Mouse (Mus musculus) ES-Bruce4 (cell line): ENCODE data around the gene Shox2. TPM values are rescaled to one million over a fixed set of nuclear protein-coding genes. Genes with fewer than 3 reads are reported as not detected.
A peak's percentile ranks its signal among the peaks of the same experiment; 100 is the strongest.

Experiments
- H3K27ac ChIP-seq: 2 replicates; pipeline ENCODE4 v1.5.1; 2012; ENCODE audit warnings: low read length, inconsistent platforms; ENCODE audit not compliant: insufficient read depth
- H3K27me3 ChIP-seq: 2 replicates; pipeline ENCODE4 v1.6.1; 2012; ENCODE audit warnings: mild to moderate bottlenecking, low read length, inconsistent platforms; ENCODE audit not compliant: control insufficient read depth, poor library complexity, insufficient read depth, severe bottlenecking
- H3K36me3 ChIP-seq: 2 replicates; pipeline ENCODE4 v1.6.1; 2012; ENCODE audit warnings: inconsistent platforms, mild to moderate bottlenecking, low read length, moderate library complexity; ENCODE audit not compliant: control insufficient read depth, poor library complexity, insufficient read depth, severe bottlenecking
- H3K4me1 ChIP-seq: one replicate; pipeline ENCODE4 v1.8.1; 2011; ENCODE audit warnings: low read length; ENCODE audit not compliant: control insufficient read depth, insufficient read depth
- H3K4me3 ChIP-seq: 2 replicates; pipeline ENCODE4 v1.5.1; 2011; ENCODE audit warnings: low read depth, mild to moderate bottlenecking, low read length
- H3K9ac ChIP-seq: 2 replicates; pipeline ENCODE4 v1.6.1; 2012; ENCODE audit warnings: low read depth, mild to moderate bottlenecking, inconsistent platforms; ENCODE audit not compliant: poor library complexity, severe bottlenecking
- H3K9me3 ChIP-seq: replicated peaks from 2 replicates; pipeline ENCODE4 v1.6.1; 2012; ENCODE audit warnings: mild to moderate bottlenecking, low read length, inconsistent platforms; ENCODE audit not compliant: control insufficient read depth, poor library complexity, insufficient read depth, severe bottlenecking
- CTCF ChIP-seq: IDR thresholded peaks from one replicate; pipeline ENCODE4 v1.8.1; 2011; ENCODE audit warnings: low read depth, low read length
- EP300 ChIP-seq: IDR thresholded peaks from 2 replicates; pipeline ENCODE4 v1.6.1; 2011; ENCODE audit warnings: low read depth, low read length; ENCODE audit not compliant: insufficient read depth
- POLR2A ChIP-seq: IDR thresholded peaks from one replicate; pipeline ENCODE4 v1.8.1; 2011; ENCODE audit warnings: low read length; ENCODE audit not compliant: insufficient read depth
- polyA plus RNA-seq: library from polyadenylated mRNA; stranded (reverse); fragments of >200 nt; gene quantifications from 2 replicates; pipeline ENCODE4 v1.2.4, GENCODE M21; 2011; ENCODE audit warnings: low read depth; ENCODE audit not compliant: missing spikeins, insufficient read depth, insufficient read length

The Shox2 gene
- polyA plus RNA-seq, 1 experiment: 0.82 TPM

GRCm38 (mm10) chr3:66970261-66970660 is 11.3 kb downstream of the Shox2 start:
- Histone ChIP-seq H3K4me1 (no peaks in the 10 kb centered on the region), H3K9me3 (no peaks in the 10 kb centered on the region), H3K36me3 (no peaks in the 10 kb centered on the region), H3K4me3 (0 out of 2 replicates have a peak overlapping the region, but pooled peaks have one; percentile 0), H3K27me3 (peaks cover 17% of the 10 kb centered on the region), H3K9ac (no peak overlapping the region), H3K27ac (no peak overlapping the region)
- TF ChIP-seq POLR2A: no peak
- no peak for TF ChIP-seq CTCF
- TF ChIP-seq EP300: no peak

DNA sequence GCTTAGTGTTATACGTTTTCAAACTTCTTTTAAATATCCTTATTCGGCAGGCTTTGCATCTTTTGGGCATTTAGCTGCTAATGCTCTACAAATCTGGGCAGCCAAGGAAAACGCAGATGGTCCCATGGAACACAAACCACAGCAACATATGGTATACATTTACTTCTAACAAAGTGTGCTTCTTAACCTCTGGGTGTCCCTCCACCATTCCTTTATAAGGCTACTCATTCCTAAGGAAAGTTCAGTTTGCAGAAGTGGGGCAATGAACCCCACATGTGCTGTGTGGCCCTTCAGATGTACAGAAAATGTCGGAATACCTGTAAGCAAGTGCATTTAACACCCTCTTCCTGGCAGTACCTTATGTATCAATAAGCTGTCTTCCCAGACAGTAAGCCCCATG is 14.1 kb downstream of the Shox2 start:
- no peaks in the 10 kb centered on the region for H3K4me1 ChIP-seq

GRCm38 (mm10) chr3:66964884-66965283 is 16.7 kb downstream of the Shox2 start:
- TF ChIP-seq CTCF (no peak), POLR2A (no peak), EP300 (no peak)
- Histone ChIP-seq H3K36me3 (no peaks in the 10 kb centered on the region), H3K9me3 (no peaks in the 10 kb centered on the region), H3K9ac (no peak overlapping the region), H3K4me1 (no peaks in the 10 kb centered on the region), H3K4me3 (no peak overlapping the region), H3K27ac (no peak overlapping the region), H3K27me3 (no peaks in the 10 kb centered on the region)

More for the DNA sequence above, 14.1 kb downstream of the Shox2 start:
- Histone ChIP-seq H3K9me3 (no peaks in the 10 kb centered on the region), H3K9ac (no peak overlapping the region), H3K27ac (no peak overlapping the region), H3K36me3 (no peaks in the 10 kb centered on the region), H3K4me3 (no peak overlapping the region), H3K27me3 (peaks cover 10% of the 10 kb centered on the region)
- no peak for TF ChIP-seq EP300

DNA sequence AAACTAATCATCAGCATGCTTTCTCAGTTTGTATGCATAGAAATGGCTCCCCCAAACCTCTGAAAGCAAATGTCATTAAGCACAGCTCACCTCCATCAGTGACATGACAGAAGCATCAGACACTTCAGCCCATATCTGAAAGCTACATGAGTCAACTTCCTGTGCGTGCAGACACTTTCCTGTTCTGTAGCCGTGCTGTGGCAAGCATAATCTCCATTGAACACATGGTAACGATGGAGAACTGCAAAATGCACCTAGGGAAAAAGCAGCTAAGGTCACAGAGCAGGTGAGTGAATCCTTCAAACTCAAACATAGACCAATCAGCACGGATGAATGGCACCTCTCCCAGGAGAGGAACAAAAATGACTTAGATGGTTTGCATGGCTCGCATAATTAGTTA is 21.6 kb downstream of the Shox2 start:
- no peaks in the 10 kb centered on the region for H3K27me3 ChIP-seq
- TF ChIP-seq CTCF: no peak
- no peak for TF ChIP-seq POLR2A
- TF ChIP-seq EP300: no peak
- H3K27ac ChIP-seq: no peak overlapping the region
- no peaks in the 10 kb centered on the region for H3K36me3 ChIP-seq
- H3K9me3 ChIP-seq: no peaks in the 10 kb centered on the region
- H3K9ac ChIP-seq: no peak overlapping the region
- no peaks in the 10 kb centered on the region for H3K4me1 ChIP-seq
- H3K4me3 ChIP-seq: no peak overlapping the region

DNA sequence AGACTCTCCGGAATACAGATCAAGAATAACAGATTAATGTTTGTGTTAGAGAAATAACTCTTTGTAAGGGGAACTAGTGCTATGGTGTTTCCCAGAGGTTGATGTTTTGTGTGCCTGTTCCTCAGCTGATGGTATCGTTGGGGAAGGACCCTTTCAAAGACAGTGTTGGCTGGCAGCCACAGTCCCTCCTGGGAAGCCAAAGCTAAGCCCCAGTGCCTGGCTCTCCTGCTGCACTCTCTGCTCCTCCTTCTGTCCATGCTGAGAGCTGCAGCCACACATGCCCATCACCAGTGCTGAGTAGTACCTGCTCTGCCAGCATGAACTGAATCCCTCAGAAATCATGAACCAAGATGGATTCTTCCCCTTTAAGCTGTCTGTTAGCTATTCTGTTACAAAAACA is 26.4 kb downstream of the Shox2 start:
- TF ChIP-seq CTCF (peak; percentile 13), EP300 (no peak), POLR2A (no peak)
- Histone ChIP-seq H3K9ac (no peak overlapping the region), H3K4me1 (no peaks in the 10 kb centered on the region), H3K27ac (no peak overlapping the region), H3K9me3 (no peaks in the 10 kb centered on the region), H3K27me3 (no peaks in the 10 kb centered on the region), H3K4me3 (no peak overlapping the region), H3K36me3 (no peaks in the 10 kb centered on the region)

DNA sequence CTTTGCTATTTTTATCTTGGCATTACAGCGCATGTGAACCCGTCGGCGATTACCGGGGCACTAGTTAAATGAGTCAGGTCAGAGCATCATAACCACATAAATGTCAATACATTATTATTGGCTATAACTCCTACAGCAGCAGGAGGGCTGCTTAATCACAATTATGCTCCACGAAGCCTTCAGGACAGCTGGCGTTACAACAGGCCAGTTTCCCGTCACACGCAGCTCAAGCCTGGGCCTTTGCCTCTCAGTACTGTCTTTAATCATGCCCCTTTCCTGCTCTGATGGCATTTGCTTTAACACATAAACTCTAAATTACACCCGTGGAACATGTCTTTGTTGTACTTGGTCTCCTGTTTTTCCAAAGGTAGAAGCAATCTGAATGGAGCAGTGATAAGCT is 41.9 kb downstream of the Shox2 start:
- Histone ChIP-seq H3K4me1 (no peaks in the 10 kb centered on the region), H3K27me3 (no peaks in the 10 kb centered on the region; the same call in 1 of the 2 replicates), H3K36me3 (no peaks in the 10 kb centered on the region), H3K9me3 (no peaks in the 10 kb centered on the region), H3K9ac (no peak overlapping the region), H3K27ac (no peak overlapping the region), H3K4me3 (no peak overlapping the region)
- TF ChIP-seq CTCF (no peak), POLR2A (no peak)

- H3K36me3 ChIP-seq: no peaks in the 10 kb centered on the region
- no peaks in the 10 kb centered on the region for H3K4me1 ChIP-seq
- no peaks in the 10 kb centered on the region for H3K27me3 ChIP-seq
- H3K9ac ChIP-seq: no peak overlapping the region
- no peak overlapping the region for H3K27ac ChIP-seq
- no peak overlapping the region for H3K4me3 ChIP-seq
- no peak for TF ChIP-seq CTCF
- TF ChIP-seq POLR2A: no peak
- TF ChIP-seq EP300: no peak
- peaks cover 10% of the 10 kb centered on the region for H3K9me3 ChIP-seq
Measured at GRCm38 (mm10) chr3:66922436-66922835, 59.1 kb downstream of the Shox2 start.

Other genes with a start within 250 kb of the Shox2 start
- gene Rsrc1, start 381 bp downstream of the Shox2 start, polyA plus RNA-seq: 57.4 and 57.8 TPM in 2 replicates